Mouse (Mus musculus) CH12.LX (cell line): ENCODE results near the gene Kif15. TPM values are rescaled to one million over a fixed set of nuclear protein-coding genes. Genes with fewer than 3 reads are reported as not detected.

ENCODE experiments used
- DNase-seq: peaks from one replicate; pipeline ENCODE4 v3.0.0-alpha.2; 2013; ENCODE audit errors: extremely low read depth
- H3K27ac ChIP-seq: 2 replicates; pipeline ENCODE4 v1.5.1; 2012; ENCODE audit warnings: low read depth, mild to moderate bottlenecking, control low read depth, moderate library complexity; ENCODE audit not compliant: insufficient read depth
- H3K27me3 ChIP-seq: replicated peaks from 2 replicates; pipeline ENCODE3; 2012; ENCODE audit warnings: inconsistent platforms
- H3K36me3 ChIP-seq, 2 experiments: replicated peaks in 1 of 2; 2 replicates each; pipeline versions ENCODE3 to v1.6.1; 2012; ENCODE audit warnings: inconsistent platforms in 1 of 2, low read length in 1 of 2, mild to moderate bottlenecking in 1 of 2, mixed read lengths in 1 of 2, moderate library complexity in 1 of 2; ENCODE audit not compliant: control insufficient read depth in 1 of 2, insufficient read depth in 1 of 2
- H3K4me1 ChIP-seq, 2 experiments: 2 replicates each; pipeline ENCODE4 v1.6.1; 2012; ENCODE audit warnings: inconsistent platforms in 1 of 2, moderate library complexity in 1 of 2; ENCODE audit not compliant: insufficient read depth in 2 of 2, control insufficient read depth in 1 of 2
- H3K4me2 ChIP-seq: 2 replicates; pipeline ENCODE4 v1.6.1; 2012; ENCODE audit warnings: low read depth, mild to moderate bottlenecking, control low read depth; ENCODE audit not compliant: poor library complexity, insufficient read depth, severe bottlenecking
- H3K4me3 ChIP-seq, 3 experiments: fragments of 150-350 bp in 1 of 3; sonication (generic) in 1 of 3; replicated peaks in 1 of 3; 2 replicates each; pipeline versions ENCODE3 to v1.5.1; 2011 to 2012; ENCODE audit warnings: low read depth in 2 of 3, low read length in 2 of 3, mild to moderate bottlenecking in 2 of 3, moderate library complexity in 2 of 3, control low read depth in 1 of 3, improper control_type of control experiment in 1 of 3, inconsistent platforms in 1 of 3, mixed read lengths in 1 of 3; ENCODE audit not compliant: poor library complexity in 1 of 3
- H3K79me2 ChIP-seq: replicated peaks from 2 replicates; pipeline ENCODE4 v1.6.1; 2012; ENCODE audit warnings: mild to moderate bottlenecking, moderate library complexity; ENCODE audit not compliant: control insufficient read depth, poor library complexity, insufficient read depth, severe bottlenecking; ENCODE audit errors: extremely low read depth
- H3K9ac ChIP-seq: 2 replicates; pipeline ENCODE4 v1.6.1; 2012; ENCODE audit warnings: low read depth, mild to moderate bottlenecking, control low read depth, moderate library complexity; ENCODE audit not compliant: insufficient read depth
- H3K9me3 ChIP-seq: replicated peaks from 2 replicates; pipeline ENCODE3; 2012; ENCODE audit warnings: low read length, inconsistent platforms, mixed read lengths
- CHD2 ChIP-seq: IDR thresholded peaks from 2 replicates; pipeline ENCODE4 v1.6.1; 2011; ENCODE audit warnings: low read length, improper control_type of control experiment
- CTCF ChIP-seq, 2 experiments: IDR thresholded peaks in 1 of 2; conservative IDR thresholded peaks in 1 of 2; 2 replicates each; pipeline ENCODE4 v1.5.1; 2011 to 2012; ENCODE audit warnings: low read depth in 2 of 2, low read length in 2 of 2, improper control_type of control experiment in 1 of 2, inconsistent platforms in 1 of 2, mild to moderate bottlenecking in 1 of 2, moderate library complexity in 1 of 2
- ELF1 ChIP-seq: IDR thresholded peaks from 2 replicates; pipeline ENCODE4 v1.6.1; 2014; ENCODE audit warnings: low read depth, mild to moderate bottlenecking, inconsistent platforms, low read length, improper control_type of control experiment
- ETS1 ChIP-seq: conservative IDR thresholded peaks from 2 replicates; pipeline ENCODE4 v1.6.1; 2012; ENCODE audit warnings: low read depth, mild to moderate bottlenecking, inconsistent platforms, low read length, improper control_type of control experiment, moderate library complexity
- JUND ChIP-seq: conservative IDR thresholded peaks from 2 replicates; pipeline ENCODE4 v1.6.1; 2011; ENCODE audit warnings: low read depth, low read length, improper control_type of control experiment
- KAT2A ChIP-seq: IDR thresholded peaks from 2 replicates; pipeline ENCODE4 v1.6.1; 2012; ENCODE audit warnings: low read length, improper control_type of control experiment, inconsistent platforms; ENCODE audit not compliant: insufficient replicate concordance
- MAFK ChIP-seq: IDR thresholded peaks from 2 replicates; pipeline ENCODE4 v1.6.1; 2011; ENCODE audit warnings: low read length, improper control_type of control experiment; ENCODE audit not compliant: insufficient replicate concordance
- MAX ChIP-seq: IDR thresholded peaks from 2 replicates; pipeline ENCODE4 v1.6.1; 2011; ENCODE audit warnings: low read length, improper control_type of control experiment
- MAZ ChIP-seq: IDR thresholded peaks from 2 replicates; pipeline ENCODE4 v1.6.1; 2012; ENCODE audit warnings: low read depth, mild to moderate bottlenecking, inconsistent platforms, low read length, improper control_type of control experiment, moderate library complexity
- MEF2A ChIP-seq: IDR thresholded peaks from 2 replicates; pipeline ENCODE4 v1.6.1; 2014; ENCODE audit warnings: low read depth, mild to moderate bottlenecking, inconsistent platforms, low read length, improper control_type of control experiment, borderline replicate concordance
- MYC ChIP-seq: IDR thresholded peaks from 2 replicates; pipeline ENCODE4 v1.6.1; 2011; ENCODE audit warnings: low read depth, mild to moderate bottlenecking, improper control_type of control experiment, low read length
- PAX5 ChIP-seq: IDR thresholded peaks from 2 replicates; pipeline ENCODE4 v1.6.1; 2012; ENCODE audit warnings: low read length, inconsistent platforms, mixed read lengths
- POLR2A ChIP-seq: IDR thresholded peaks from 2 replicates; pipeline ENCODE4 v1.6.1; 2011; ENCODE audit warnings: low read depth, mild to moderate bottlenecking, improper control_type of control experiment, low read length
- RCOR1 ChIP-seq: conservative IDR thresholded peaks from 2 replicates; pipeline ENCODE4 v1.6.1; 2012; ENCODE audit warnings: low read depth, mild to moderate bottlenecking, inconsistent platforms, low read length, improper control_type of control experiment
- SMC3 ChIP-seq: IDR thresholded peaks from 2 replicates; pipeline ENCODE4 v1.6.1; 2011; ENCODE audit warnings: low read depth, low read length, improper control_type of control experiment
- TCF12 ChIP-seq: IDR thresholded peaks from 2 replicates; pipeline ENCODE4 v1.6.1; 2014; ENCODE audit warnings: low read depth, mild to moderate bottlenecking, inconsistent platforms, low read length, improper control_type of control experiment
- UBTF ChIP-seq: IDR thresholded peaks from 2 replicates; pipeline ENCODE4 v1.6.1; 2012; ENCODE audit warnings: low read depth, mild to moderate bottlenecking, inconsistent platforms, low read length, improper control_type of control experiment, moderate library complexity
- USF2 ChIP-seq: conservative IDR thresholded peaks from 2 replicates; pipeline ENCODE4 v1.6.1; 2011; ENCODE audit warnings: low read depth, low read length, improper control_type of control experiment
- ZC3H11A ChIP-seq: IDR thresholded peaks from 2 replicates; pipeline ENCODE4 v1.6.1; 2012; ENCODE audit warnings: low read depth, mild to moderate bottlenecking, inconsistent platforms, low read length, improper control_type of control experiment
- ZKSCAN1 ChIP-seq: IDR thresholded peaks from 2 replicates; pipeline ENCODE4 v1.6.1; 2012; ENCODE audit warnings: low read depth, inconsistent platforms, low read length, improper control_type of control experiment, borderline replicate concordance
- ZMIZ1 ChIP-seq: IDR thresholded peaks from 2 replicates; pipeline ENCODE4 v1.6.1; 2012; ENCODE audit warnings: low read depth, mild to moderate bottlenecking, inconsistent platforms, low read length, improper control_type of control experiment
- dilution Hi-C: fragments of 300-500 bp; cut with MboI; formaldehyde crosslinking; loops from 2 replicates; pipeline ENCODE4 v1.14.3; 2020; ENCODE audit warnings: low sequenced_read_pairs; ENCODE audit not compliant: extremely low pct_unique_long_range_greater_than_20kb, extremely low pct_ligation_motif_present
- in situ Hi-C: fragments of 300-500 bp; cut with MboI; formaldehyde crosslinking; loops from 3 replicates; pipeline ENCODE4 v1.14.3; 2019; ENCODE audit warnings: low sequenced_read_pairs, low pct_ligation_motif_present, low pct_unique_long_range_greater_than_20kb, mixed read lengths
- polyA plus RNA-seq: library from polyadenylated mRNA; unstranded; fragments of >175 nt; gene quantifications from 2 replicates; pipeline ENCODE4 v1.2.1, GENCODE M21; 2012; ENCODE audit warnings: low read depth; ENCODE audit not compliant: insufficient read length
- total RNA-seq, 2 experiments: library from RNA; depleted of rRNA; stranded (reverse); fragments of 300-350 nt in 1 of 2; fragments of >200 nt in 1 of 2; gene quantifications; 2 replicates each; pipeline ENCODE4 v1.2.3; 2012 to 2014

The Kif15 gene
- total and polyA plus RNA-seq, 3 experiments = 51.5 to 85.4 (median 66.6) TPM

DNA sequence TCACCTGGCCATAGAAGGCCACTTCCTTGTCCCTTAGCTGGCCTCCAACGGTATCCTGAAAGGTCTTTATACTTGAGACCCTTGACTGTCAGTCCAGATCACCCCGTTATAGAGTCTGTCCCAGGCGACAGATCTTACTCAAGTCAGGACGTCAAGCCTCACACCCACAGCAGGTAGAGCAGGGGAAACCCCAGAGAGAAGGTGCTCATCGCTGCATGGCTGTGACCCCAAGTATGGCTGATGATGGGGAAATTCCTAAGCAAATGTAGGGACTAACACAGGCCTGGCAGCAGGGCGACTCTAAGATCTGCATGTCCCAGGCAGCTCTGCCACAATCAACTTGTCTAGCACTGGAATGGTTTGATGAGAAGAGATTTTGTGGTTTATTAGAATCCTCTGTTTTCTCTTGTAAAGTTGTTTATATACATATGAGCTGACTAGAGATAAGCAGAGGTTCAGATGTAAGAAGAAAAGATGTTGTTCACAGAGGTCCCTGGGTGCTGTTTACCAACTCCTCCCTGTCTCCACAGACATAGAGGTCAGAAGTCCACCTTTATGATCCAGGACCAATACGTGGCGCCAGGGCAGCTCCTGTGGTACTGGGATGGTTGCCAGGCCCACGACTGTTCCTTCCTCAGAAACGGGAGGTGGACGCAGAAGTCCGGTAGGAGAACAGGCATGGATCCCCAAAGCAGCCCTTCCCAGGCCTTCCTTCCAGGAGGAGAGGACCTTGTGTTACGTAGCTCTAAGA lies 80.8 kb downstream of the Kif15 start:
- H3K27me3 ChIP-seq = no peaks in the 10 kb centered on the region
- H3K27ac ChIP-seq = no peak overlapping the region
- H3K4me1 ChIP-seq = peaks cover 26 to 48% of the 10 kb centered on the region in 2 experiments
- H3K36me3 ChIP-seq = no peaks in the 10 kb centered on the region
- H3K4me2 ChIP-seq = 0 out of 2 replicates have a peak overlapping the region, but pooled peaks have one; percentile 10
- H3K9ac ChIP-seq = no peak overlapping the region
- H3K4me3 ChIP-seq = no peak overlapping the region
- peak; percentile 27; the same call in 1 of the 2 replicates for TF ChIP-seq ELF1
- TF ChIP-seq MAZ = no peak
- peak; percentile 51 for DNase-seq
- dilution Hi-C loops = no loop called here
- H3K79me2 ChIP-seq = no peaks in the 10 kb centered on the region
- no peaks in the 10 kb centered on the region for H3K9me3 ChIP-seq
- in situ Hi-C loops = no loop called here

DNA sequence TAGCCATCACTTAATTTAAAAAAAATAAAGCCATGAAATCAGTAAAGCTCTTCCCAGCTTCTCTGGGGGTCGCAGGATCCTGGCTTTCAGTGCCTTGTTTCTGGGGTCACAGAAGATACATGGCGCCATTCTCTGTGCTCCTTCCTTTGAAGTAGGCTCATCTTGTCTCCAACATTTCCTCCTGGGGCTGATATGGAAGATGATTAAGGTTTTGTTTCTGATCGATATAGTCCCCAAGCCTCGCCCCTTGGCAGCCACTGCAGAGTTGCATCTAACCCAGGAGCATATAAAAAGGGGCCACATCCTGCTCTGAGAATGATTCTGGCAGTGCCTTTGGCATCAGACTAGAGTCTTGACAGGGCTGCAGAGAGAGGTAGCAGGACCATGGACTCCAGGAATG lies 83.6 kb downstream of the Kif15 start, which contains the start of gene Tgm4:
Gene Tgm4 (plus strand): TSS at position 301 of the 400 bp plus-strand sequence.
- dilution Hi-C loops = no loop called here
- in situ Hi-C loops = no loop called here
- no peak for DNase-seq

DNA sequence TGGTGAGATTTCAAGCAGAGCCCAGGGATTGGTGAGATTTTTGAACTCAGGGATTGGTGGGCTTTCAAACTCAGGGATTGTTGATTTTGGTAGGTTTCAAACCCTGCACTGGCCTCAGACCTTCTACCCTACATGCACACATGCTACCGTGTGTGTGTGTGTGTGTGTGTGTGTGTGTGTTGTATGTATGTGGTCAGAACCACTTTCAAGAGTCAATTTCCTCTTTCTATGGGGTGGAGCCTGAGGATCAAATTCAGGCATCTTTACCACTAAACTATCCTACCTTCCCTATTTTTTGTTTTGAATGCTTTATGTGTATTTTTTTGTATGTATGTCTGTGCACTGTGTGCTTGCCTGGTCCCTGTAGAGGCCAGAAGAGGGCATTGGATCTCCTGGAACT lies 96.8 kb downstream of the Kif15 start:
- no peak for TF ChIP-seq ETS1
- TF ChIP-seq ZMIZ1 = no peak
- TF ChIP-seq CTCF (conservative IDR thresholded peaks at IDR 0.05 in 1 of 2, IDR thresholded peaks at IDR 0.05 in 1 of 2; ENCODE audit: low read depth in 2 of 2, low read length in 2 of 2) = no peak
- no peak for TF ChIP-seq CHD2
- TF ChIP-seq, all 38 proteins: peak for 0
- no peak overlapping the region for H3K4me2 ChIP-seq
- H3K27me3 ChIP-seq = no peaks in the 10 kb centered on the region
- DNase-seq = no peak
- no peaks in the 10 kb centered on the region for H3K9me3 ChIP-seq
- dilution Hi-C loops = no loop called here
- no peaks in the 10 kb centered on the region for H3K79me2 ChIP-seq
- no peak overlapping the region for H3K27ac ChIP-seq
- no peak overlapping the region for H3K4me3 ChIP-seq
- H3K9ac ChIP-seq = no peak overlapping the region
- H3K4me1 ChIP-seq = no peaks in the 10 kb centered on the region
- no peaks in the 10 kb centered on the region for H3K36me3 ChIP-seq
- in situ Hi-C loops = no loop called here

More for the DNA sequence above, 83.6 kb downstream of the Kif15 start, which contains the start of gene Tgm4:
- H3K36me3 ChIP-seq = no peaks in the 10 kb centered on the region
- no peaks in the 10 kb centered on the region for H3K9me3 ChIP-seq
- H3K27me3 ChIP-seq = no peaks in the 10 kb centered on the region
- no peak within 1 kb of the TSS for H3K9ac ChIP-seq
- TF ChIP-seq MYC (no peak), RCOR1 (no peak), CHD2 (no peak), PAX5 (no peak), MAX (no peak), ETS1 (no peak), ZC3H11A (no peak), TCF12 (no peak), MAFK (no peak), UBTF (no peak), KAT2A (no peak), USF2 (no peak), ZKSCAN1 (no peak), MEF2A (no peak), JUND (no peak), SMC3 (no peak), POLR2A (no peak)
- H3K79me2 ChIP-seq = no peaks in the 10 kb centered on the region
- no peak within 1 kb of the TSS for H3K4me3 ChIP-seq
- H3K27ac ChIP-seq = no peak within 1 kb of the TSS
- peaks cover 18 to 27% of the 10 kb centered on the region in 2 experiments for H3K4me1 ChIP-seq
- H3K4me2 ChIP-seq = no peak within 1 kb of the TSS
